Mouse (Mus musculus): ENCODE results near the gene Mroh3.

DNA sequence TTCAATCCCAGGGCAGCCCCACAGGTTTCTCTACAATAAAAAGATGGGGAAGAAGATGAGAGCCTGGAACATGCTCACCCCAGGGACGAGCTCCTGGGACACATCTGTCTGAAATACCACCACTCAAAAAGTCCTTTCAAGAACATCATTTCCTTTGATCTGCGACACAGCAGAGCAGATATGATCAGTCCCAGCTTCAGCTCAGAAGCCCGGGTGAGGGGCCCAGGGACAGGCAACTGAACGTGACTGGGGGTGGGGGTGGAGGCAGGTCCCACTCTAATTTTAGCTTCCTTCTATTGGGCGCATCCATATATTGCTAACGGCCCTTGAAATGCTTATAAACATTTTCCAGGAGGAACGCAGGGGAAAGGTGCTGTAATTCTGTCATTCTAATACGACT is 43.0 kb upstream of the Mroh3 start:
- TF ChIP-seq HCFC1 (IDR thresholded peaks at IDR 0.05; ENCODE audit: borderline replicate concordance, insufficient read depth, low read length) (no peak), ZC3H11A (IDR thresholded peaks at IDR 0.05; ENCODE audit: borderline replicate concordance, low read depth, low read length) (no peak), ZNF384 (IDR thresholded peaks at IDR 0.05; ENCODE audit: low read depth, low read length) (no peak), CHD2 (IDR thresholded peaks at IDR 0.05; ENCODE audit: low read depth, low read length) (no peak)
